9 mouse cellular contexts compared by ENCODE assay signal in the genomic region with DNA sequence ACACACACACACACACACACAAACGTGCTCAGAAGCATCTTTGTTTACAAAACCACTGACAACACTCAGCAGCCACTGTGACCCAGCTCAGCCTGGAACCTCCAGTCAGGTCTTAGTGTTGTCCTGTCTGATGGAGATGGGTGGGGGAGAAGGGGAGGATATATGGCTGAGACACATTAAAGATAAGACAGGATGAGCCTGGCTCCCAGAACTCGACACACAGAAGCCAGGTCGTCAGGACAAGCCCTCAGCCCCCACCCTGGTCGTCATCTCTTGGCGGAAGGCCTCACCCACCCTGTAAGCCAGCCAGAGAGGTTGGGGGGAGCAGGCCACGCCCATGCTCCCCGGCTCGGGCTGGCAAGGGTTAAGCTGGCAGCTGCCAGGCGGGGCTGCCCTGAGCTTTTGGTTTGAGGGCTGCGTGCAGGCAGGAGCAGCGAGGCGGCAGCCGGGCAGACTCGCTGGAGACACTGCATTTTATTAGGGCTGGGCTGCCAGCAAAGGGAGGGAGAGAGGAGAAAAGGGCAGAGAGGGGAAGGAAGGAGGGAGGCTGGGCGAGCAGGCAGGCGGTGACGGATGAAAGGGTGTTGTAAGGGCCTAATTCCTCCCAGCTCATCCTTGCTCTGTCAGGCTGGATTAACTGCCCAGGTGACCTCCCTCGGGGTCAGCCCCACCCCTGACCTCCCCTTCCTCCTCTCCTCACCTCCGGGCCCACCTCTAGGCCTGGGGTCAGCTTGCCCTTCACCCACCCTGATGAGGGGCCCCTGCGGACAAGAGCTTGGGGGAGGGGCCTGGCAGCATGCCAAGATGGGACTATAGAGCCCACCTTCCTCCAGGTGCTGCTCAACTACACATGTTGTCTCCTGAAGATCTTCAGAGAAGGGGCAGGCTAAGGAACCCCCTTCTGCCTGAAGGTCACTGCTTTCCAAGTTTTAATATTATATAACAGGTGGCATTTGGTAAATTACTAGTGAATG. TPM values are rescaled to one million over a fixed set of nuclear protein-coding genes. Genes with fewer than 3 reads are reported as not detected.
DNase-seq lines count a peak whose midpoint lies in the region; ATAC-seq and TF ChIP-seq lines count a peak whose summit lies in the region.
"Had no signal": no experiment of that assay in that cellular context is flagged by ENCODE, and none has a peak within 500 bp of the region (broad histone marks: within the 10 kb centered on the region; RNA-seq: fewer than 3 reads in every experiment).

No protein-coding gene starts in this region.

- H3K9ac ChIP-seq in heart, embryonic 13.5 days = peak overlapping the region; percentile 64
- peak overlapping the region; percentile 44; the same call in 1 of the 2 replicates for H3K9ac ChIP-seq in forebrain, embryonic 12.5 days
- no peak overlapping the region for H3K9ac ChIP-seq in liver, embryonic 11.5 days (ENCODE audit: low read depth, low read length)
- peak overlapping the region; percentile 28; the same call in 1 of the 2 replicates for H3K9ac ChIP-seq in stomach, embryonic 16.5 days (ENCODE audit: low read length)

- H3K9me3 ChIP-seq in heart, embryonic 13.5 days = no peaks in the 10 kb centered on the region
- H3K9me3 ChIP-seq in E14TG2a.4 (ENCODE audit: low read length) = no peaks in the 10 kb centered on the region
- no peaks in the 10 kb centered on the region for H3K9me3 ChIP-seq in forebrain, embryonic 12.5 days
- no peaks in the 10 kb centered on the region for H3K9me3 ChIP-seq in liver, embryonic 11.5 days (ENCODE audit: control insufficient read depth, low read length)
- H3K9me3 ChIP-seq in stomach, embryonic 16.5 days (replicated peaks; ENCODE audit: control insufficient read depth, low read length) = no peaks in the 10 kb centered on the region

- no peak overlapping the region for H3K27ac ChIP-seq in heart, embryonic 13.5 days (replicated peaks)
- H3K27ac ChIP-seq in forebrain, embryonic 12.5 days = no peak overlapping the region; the same call in 1 of the 2 replicates
- no peak overlapping the region for H3K27ac ChIP-seq in liver, embryonic 11.5 days (ENCODE audit: low read depth, low read length)
- H3K27ac ChIP-seq in stomach, embryonic 16.5 days (ENCODE audit: low read length) = 0 out of 2 replicates have a peak overlapping the region, but pooled peaks have one; percentile 16

- WGBS in heart, embryonic 13.5 days = 2% methylated on average over 20 of the region's 20 CpGs
- 2% methylated on average over 19 of the region's 20 CpGs for WGBS in forebrain, embryonic 12.5 days
- WGBS in liver, embryonic 11.5 days = 7% methylated on average over 20 of the region's 20 CpGs
- 3% methylated on average over 19 of the region's 20 CpGs for WGBS in stomach, embryonic 16.5 days

- H3K4me3 ChIP-seq in heart, embryonic 13.5 days = peak overlapping the region; percentile 16
- H3K4me3 ChIP-seq in E14TG2a.4 (replicated peaks; ENCODE audit: low read length) = peak overlapping the region; percentile 52
- H3K4me3 ChIP-seq in forebrain, embryonic 12.5 days (replicated peaks) = no peak overlapping the region
- no peak overlapping the region for H3K4me3 ChIP-seq in liver, embryonic 11.5 days (ENCODE audit: low read depth, low read length)
- H3K4me3 ChIP-seq in stomach, embryonic 16.5 days (replicated peaks; ENCODE audit: low read length) = 0 out of 2 replicates have a peak overlapping the region, but pooled peaks have one; percentile 3

- no peaks in the 10 kb centered on the region for H3K36me3 ChIP-seq in heart, embryonic 13.5 days
- H3K36me3 ChIP-seq in E14TG2a.4 (ENCODE audit: insufficient read depth, low read length) = no peaks in the 10 kb centered on the region
- no peaks in the 10 kb centered on the region for H3K36me3 ChIP-seq in forebrain, embryonic 12.5 days (replicated peaks)
- H3K36me3 ChIP-seq in liver, embryonic 11.5 days (ENCODE audit: control insufficient read depth, insufficient read depth, low read length) = no peaks in the 10 kb centered on the region
- H3K36me3 ChIP-seq in stomach, embryonic 16.5 days (ENCODE audit: control insufficient read depth, insufficient read depth, low read length) = no peaks in the 10 kb centered on the region

- intact Hi-C loops in heart, postnatal 36 days (cut with DNase I) = no loop called here

- no peak for ATAC-seq in heart, embryonic 13.5 days (ENCODE audit: extremely low read depth, insufficient number of reproducible peaks, low FRiP score, low TSS enrichment)
- peak; percentile 70 for ATAC-seq in forebrain, embryonic 12.5 days (ENCODE audit: low FRiP score)
- ATAC-seq in liver, embryonic 11.5 days (replicated peaks; ENCODE audit: low FRiP score) = no peak
- peak; percentile 75; the same call in 1 of the 2 replicates for ATAC-seq in stomach, embryonic 16.5 days (ENCODE audit: insufficient read depth, low FRiP score)
- ATAC-seq in erythroblast, adult 5-6 weeks (replicated peaks; ENCODE audit: low FRiP score, poor library complexity, severe bottlenecking) = no peak

- peak overlapping the region; percentile 57 for H3K4me2 ChIP-seq in heart, embryonic 13.5 days
- H3K4me2 ChIP-seq in forebrain, embryonic 12.5 days = peak overlapping the region; percentile 43
- peak overlapping the region; percentile 43 for H3K4me2 ChIP-seq in liver, embryonic 11.5 days
- peak overlapping the region; percentile 2; the same call in 1 of the 2 replicates for H3K4me2 ChIP-seq in stomach, embryonic 16.5 days (ENCODE audit: low read depth, low read length)

- H3K27me3 ChIP-seq in heart, embryonic 13.5 days (replicated peaks) = peaks cover 95% of the 10 kb centered on the region
- H3K27me3 ChIP-seq in E14TG2a.4 (ENCODE audit: insufficient read depth, low read length) = peaks cover 76% of the 10 kb centered on the region
- peaks cover 84% of the 10 kb centered on the region for H3K27me3 ChIP-seq in forebrain, embryonic 12.5 days
- H3K27me3 ChIP-seq in liver, embryonic 11.5 days (replicated peaks; ENCODE audit: control insufficient read depth, insufficient read depth, low read length) = peaks cover 82% of the 10 kb centered on the region
- H3K27me3 ChIP-seq in stomach, embryonic 16.5 days (ENCODE audit: control insufficient read depth, insufficient read depth, low read length) = peaks cover 29% of the 10 kb centered on the region

- no peak for DNase-seq in heart, postnatal 36 days
- DNase-seq in liver, embryonic 11.5 days (ENCODE audit: low spot score) = peak; percentile 48
- no peak for DNase-seq in right cerebral cortex, postnatal 4 days

- peaks cover 15% of the 10 kb centered on the region for H3K4me1 ChIP-seq in heart, embryonic 13.5 days
- peaks cover 62% of the 10 kb centered on the region for H3K4me1 ChIP-seq in E14TG2a.4 (replicated peaks; ENCODE audit: low read depth, low read length)
- H3K4me1 ChIP-seq in forebrain, embryonic 12.5 days = peaks cover 18% of the 10 kb centered on the region
- H3K4me1 ChIP-seq in liver, embryonic 11.5 days (replicated peaks; ENCODE audit: control insufficient read depth, insufficient read depth, low read length) = peaks cover 4% of the 10 kb centered on the region; the same call in 1 of the 2 replicates
- peaks cover 10% of the 10 kb centered on the region for H3K4me1 ChIP-seq in stomach, embryonic 16.5 days (ENCODE audit: control insufficient read depth, insufficient read depth, low read length)

- TF ChIP-seq CTCF in E14TG2a.4 (conservative IDR thresholded peaks at IDR 0.05; ENCODE audit: low read length) = no peak

RNA-seq across cellular contexts. Expression of a gene that starts 6.6 kb away (rescaled TPM):
- polyA plus RNA-seq in heart, embryonic 13.5 days (2015; fragmentation: Nextera tagmentation; extraction: Ambion mirVana) = 0.17 TPM in 1 of 2 replicates, not detected in the other
- total RNA-seq in heart, postnatal 36 days (2021) = not detected
- 1.0 and 1.1 TPM in 2 replicates for polyA plus RNA-seq in forebrain, embryonic 12.5 days (2016; fragmentation: Nextera tagmentation; extraction: Ambion mirVana)
- 0.63 and 0.68 TPM in 2 replicates for polyA plus RNA-seq in liver, embryonic 11.5 days (2014; fragmentation: Nextera tagmentation; extraction: Ambion mirVana)
- 3.0 and 3.9 TPM in 2 replicates for polyA plus RNA-seq in stomach, embryonic 16.5 days (2015; fragmentation: Nextera tagmentation; extraction: Ambion mirVana)
- not detected in 2 replicates for total RNA-seq in erythroblast, adult 5-6 weeks (2015; ENCODE audit: low replicate concordance)
- total RNA-seq in erythroblast, adult 5-6 weeks (2017; ENCODE audit: low replicate concordance) = not detected in 2 replicates
- total RNA-seq: liver, adult 2 months had no signal
- polyA plus RNA-seq: liver, adult 2 months had no signal

RNA-seq across cellular contexts. Expression of a gene that starts 19.5 kb away (rescaled TPM):
- 0.06 and 0.08 TPM in 2 replicates for polyA plus RNA-seq in heart, embryonic 13.5 days (2015; fragmentation: Nextera tagmentation; extraction: Ambion mirVana)
- total RNA-seq in heart, postnatal 36 days (2021) = not detected
- 0.20 TPM in 1 of 2 replicates, not detected in the other for polyA plus RNA-seq in forebrain, embryonic 12.5 days (2016; fragmentation: Nextera tagmentation; extraction: Ambion mirVana)
- polyA plus RNA-seq in liver, embryonic 11.5 days (2014; fragmentation: Nextera tagmentation; extraction: Ambion mirVana) = 0.19 and 0.40 TPM in 2 replicates
- polyA plus RNA-seq in stomach, embryonic 16.5 days (2015; fragmentation: Nextera tagmentation; extraction: Ambion mirVana) = 0.99 and 1.7 TPM in 2 replicates
- total RNA-seq in erythroblast, adult 5-6 weeks (2015; ENCODE audit: low replicate concordance) = not detected in 2 replicates
- total RNA-seq in erythroblast, adult 5-6 weeks (2017; ENCODE audit: low replicate concordance) = 0.70 TPM in 1 of 2 replicates, not detected in the other
- total RNA-seq: liver, adult 2 months had no signal

RNA-seq across cellular contexts. Expression of a gene that starts 50.0 kb away (rescaled TPM):
- polyA plus RNA-seq in heart, embryonic 13.5 days (2015; fragmentation: Nextera tagmentation; extraction: Ambion mirVana) = 10.2 and 12.2 TPM in 2 replicates
- total RNA-seq in heart, postnatal 36 days (2021) = 10 to 100 TPM; 11.2 to 11.4 TPM
- 3.8 and 5.2 TPM in 2 replicates for polyA plus RNA-seq in forebrain, embryonic 12.5 days (2016; fragmentation: Nextera tagmentation; extraction: Ambion mirVana)
- polyA plus RNA-seq in liver, embryonic 11.5 days (2014; fragmentation: Nextera tagmentation; extraction: Ambion mirVana) = 4.0 and 4.6 TPM in 2 replicates
- 19.4 and 19.9 TPM in 2 replicates for polyA plus RNA-seq in stomach, embryonic 16.5 days (2015; fragmentation: Nextera tagmentation; extraction: Ambion mirVana)
- not detected in 2 replicates for total RNA-seq in erythroblast, adult 5-6 weeks (2015; ENCODE audit: low replicate concordance)
- total RNA-seq in erythroblast, adult 5-6 weeks (2017; ENCODE audit: low replicate concordance) = not detected in 2 replicates

Comparison
In these comparisons a context has a peak if more than half of its experiments do, and no peak if none do; other contexts are left out.
1. ATAC-seq: peak in forebrain, embryonic 12.5 days (single experiment) and stomach, embryonic 16.5 days (single experiment); none in heart, embryonic 13.5 days (single experiment), liver, embryonic 11.5 days (single experiment) and erythroblast, adult 5-6 weeks (single experiment).
2. H3K4me2 ChIP-seq: peak in every context shown above with its lines; median percentile 57 in heart, embryonic 13.5 days; 43 in forebrain, embryonic 12.5 days; 43 in liver, embryonic 11.5 days; 2 in stomach, embryonic 16.5 days.
3. H3K4me3 ChIP-seq: peak in heart, embryonic 13.5 days (single experiment), E14TG2a.4 (single experiment) and stomach, embryonic 16.5 days (single experiment); none in forebrain, embryonic 12.5 days (single experiment) and liver, embryonic 11.5 days (single experiment).